Mouse (Mus musculus) liver, embryonic 14.5 days (tissue): ENCODE results near the gene H2al3.

Experiments
- CTCF ChIP-seq: IDR thresholded peaks from 2 replicates; pipeline ENCODE4 v1.5.1; 2016; ENCODE audit warnings: antibody characterized with exemption, low read depth, control low read depth
- EP300 ChIP-seq: IDR thresholded peaks from 2 replicates; pipeline ENCODE4 v1.6.1; 2016; ENCODE audit warnings: antibody characterized with exemption, low read depth

GRCm38 (mm10) chrX:9834779-9835178, 14.7 kb upstream of the H2al3 start:
- TF ChIP-seq CTCF, result no peak
- no peak for TF ChIP-seq EP300
